Mouse (Mus musculus) liver, embryonic 14.5 days (tissue): ENCODE results near the gene Stpg4.

Experiments used
- CTCF ChIP-seq: IDR thresholded peaks from 2 replicates; pipeline ENCODE4 v1.5.1; 2016; ENCODE audit warnings: antibody characterized with exemption, low read depth, control low read depth
- EP300 ChIP-seq: IDR thresholded peaks from 2 replicates; pipeline ENCODE4 v1.6.1; 2016; ENCODE audit warnings: antibody characterized with exemption, low read depth

- no peak for TF ChIP-seq EP300
- TF ChIP-seq CTCF: no peak
Observed at GRCm38 (mm10) chr17:87453336-87453735, 25.8 kb upstream of the Stpg4 start.
